Mouse (Mus musculus): Measurements from ENCODE around the gene Mipep. TPM values are rescaled to one million over a fixed set of nuclear protein-coding genes. Genes with fewer than 3 reads are reported as not detected.

Mipep gene
- total RNA-seq, 2 experiments from 2014 or later, result 25.5 to 25.8 TPM

- no peak for ATAC-seq (replicated peaks; ENCODE audit: poor library complexity, severe bottlenecking)
These were observed 29.7 kb upstream of the Mipep start for GRCm38 (mm10) chr14:60754656-60755055.

GRCm38 (mm10) chr14:60756271-60756670 lies 28.1 kb upstream of the Mipep start:
- ATAC-seq (replicated peaks; ENCODE audit: poor library complexity, severe bottlenecking), result no peak

GRCm38 (mm10) chr14:60757265-60757664 lies 27.1 kb upstream of the Mipep start:
- ATAC-seq (replicated peaks; ENCODE audit: poor library complexity, severe bottlenecking), result peak; percentile 85

- peak; percentile 70 for ATAC-seq (replicated peaks; ENCODE audit: poor library complexity, severe bottlenecking)
These were observed 26.7 kb upstream of the Mipep start for GRCm38 (mm10) chr14:60757722-60758121.

GRCm38 (mm10) chr14:60759097-60759496 lies 25.3 kb upstream of the Mipep start:
- ATAC-seq (replicated peaks; ENCODE audit: poor library complexity, severe bottlenecking), result no peak

- ATAC-seq (replicated peaks; ENCODE audit: poor library complexity, severe bottlenecking), result no peak
These were observed 22.6 kb upstream of the Mipep start for GRCm38 (mm10) chr14:60761801-60762200.

- no peak for ATAC-seq (replicated peaks; ENCODE audit: poor library complexity, severe bottlenecking)
These were observed 21.6 kb upstream of the Mipep start for GRCm38 (mm10) chr14:60762754-60763153.

- peak; percentile 56 for ATAC-seq (replicated peaks; ENCODE audit: poor library complexity, severe bottlenecking)
These were observed 20.6 kb upstream of the Mipep start for GRCm38 (mm10) chr14:60763746-60764145.

- no peak for ATAC-seq (replicated peaks; ENCODE audit: poor library complexity, severe bottlenecking)
These were observed 19.8 kb upstream of the Mipep start for GRCm38 (mm10) chr14:60764526-60764925.

GRCm38 (mm10) chr14:60765025-60765424 lies 19.3 kb upstream of the Mipep start:
- ATAC-seq (replicated peaks; ENCODE audit: poor library complexity, severe bottlenecking), result no peak

GRCm38 (mm10) chr14:60767884-60768283 lies 16.5 kb upstream of the Mipep start, which contains the start of gene C1qtnf9:
C1qtnf9 (plus strand) TSS chr14:60768134.
- ATAC-seq (replicated peaks; ENCODE audit: poor library complexity, severe bottlenecking), result no peak

- no peak for ATAC-seq (replicated peaks; ENCODE audit: poor library complexity, severe bottlenecking)
These were observed 15.0 kb upstream of the Mipep start for GRCm38 (mm10) chr14:60769340-60769739.

- no peak for ATAC-seq (replicated peaks; ENCODE audit: poor library complexity, severe bottlenecking)
These were observed 13.8 kb upstream of the Mipep start for GRCm38 (mm10) chr14:60770594-60770993.

GRCm38 (mm10) chr14:60771057-60771456 lies 13.3 kb upstream of the Mipep start:
- peak; percentile 83 for ATAC-seq (replicated peaks; ENCODE audit: poor library complexity, severe bottlenecking)

- no peak; the same call in 1 of the 2 replicates for ATAC-seq (replicated peaks; ENCODE audit: poor library complexity, severe bottlenecking)
These were observed 10.9 kb upstream of the Mipep start for GRCm38 (mm10) chr14:60773476-60773875.

- ATAC-seq (replicated peaks; ENCODE audit: poor library complexity, severe bottlenecking), result no peak
These were observed 7.9 kb upstream of the Mipep start for GRCm38 (mm10) chr14:60776521-60776920.

GRCm38 (mm10) chr14:60777485-60777919 lies 6.9 kb upstream of the Mipep start:
- ATAC-seq (replicated peaks; ENCODE audit: poor library complexity, severe bottlenecking), result peak; percentile 68

GRCm38 (mm10) chr14:60779198-60779597 lies 5.2 kb upstream of the Mipep start:
- no peak for ATAC-seq (replicated peaks; ENCODE audit: poor library complexity, severe bottlenecking)

- no peak for ATAC-seq (replicated peaks; ENCODE audit: poor library complexity, severe bottlenecking)
These were observed 2.2 kb upstream of the Mipep start for GRCm38 (mm10) chr14:60782121-60782656.

- ATAC-seq (replicated peaks; ENCODE audit: poor library complexity, severe bottlenecking), result peak; percentile 80
These were observed 1.2 kb upstream of the Mipep start for GRCm38 (mm10) chr14:60783196-60783595.

- peak; percentile 86 for ATAC-seq (replicated peaks; ENCODE audit: poor library complexity, severe bottlenecking)
These were observed 5.7 kb downstream of the Mipep start for GRCm38 (mm10) chr14:60790103-60790502.

- no peak for ATAC-seq (replicated peaks; ENCODE audit: poor library complexity, severe bottlenecking)
These were observed 12.4 kb downstream of the Mipep start for GRCm38 (mm10) chr14:60796600-60797322.

All from granulocyte monocyte progenitor cell, adult 5-6 weeks (primary cell).